ENCODE assay signal across 16 mouse cellular contexts in the genomic region with DNA sequence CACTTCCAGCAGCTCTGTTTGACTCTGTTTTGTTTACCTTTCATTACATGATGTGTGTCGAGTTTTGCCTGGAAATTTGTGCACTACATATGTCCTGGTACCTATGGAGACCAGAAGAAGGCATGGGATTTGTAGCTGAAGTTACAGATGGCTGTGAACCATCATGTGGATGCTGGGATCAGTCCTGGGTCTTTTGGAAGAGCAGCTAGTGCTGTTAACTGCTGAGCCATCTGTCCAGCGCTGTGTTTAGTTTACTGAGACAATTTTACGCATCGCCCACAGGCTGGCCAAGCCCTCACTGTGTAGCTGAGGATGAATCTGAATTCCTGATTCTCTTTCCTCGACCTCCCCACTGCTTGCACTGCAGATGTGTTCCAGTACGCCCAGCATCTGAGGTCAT.
"Had no signal": no experiment of that assay in that cellular context is flagged by ENCODE, and none has a peak within 500 bp of the region (broad histone marks: within the 10 kb centered on the region; RNA-seq: fewer than 3 reads in every experiment).

No protein-coding gene starts in this region.

- H3K36me3 ChIP-seq: limb, embryonic 10.5 days; liver, embryonic 15.5 days; midbrain, embryonic 10.5 days; midbrain, embryonic 15.5 days; neural tube, embryonic 13.5 days had no signal

- H3K9ac ChIP-seq: liver, embryonic 15.5 days; midbrain, embryonic 15.5 days; neural tube, embryonic 13.5 days had no signal

- DNase-seq: kidney, adult 8-10 months; kidney, postnatal 25 days; lung, adult 2 months; lung, postnatal 10 days; lung, postnatal 4 days; retina, postnatal 1 day; spleen, adult 18-20 months; thymus, adult 18-20 months; thymus, postnatal 14 days had no signal

- H3K27me3 ChIP-seq: midbrain, embryonic 15.5 days had no signal

- H3K9me3 ChIP-seq: limb, embryonic 10.5 days; liver, embryonic 15.5 days; midbrain, embryonic 10.5 days; midbrain, embryonic 15.5 days; neural tube, embryonic 13.5 days had no signal

- H3K27ac ChIP-seq: limb, embryonic 10.5 days; liver, embryonic 15.5 days; midbrain, embryonic 10.5 days; midbrain, embryonic 15.5 days; neural tube, embryonic 13.5 days had no signal

- ATAC-seq: intestine, postnatal 0 days; midbrain, embryonic 15.5 days had no signal

- H3K4me3 ChIP-seq: limb, embryonic 10.5 days; liver, embryonic 15.5 days; midbrain, embryonic 10.5 days; midbrain, embryonic 15.5 days; neural tube, embryonic 13.5 days had no signal

- H3K4me2 ChIP-seq: liver, embryonic 11.5 days; liver, embryonic 15.5 days; midbrain, embryonic 15.5 days; neural tube, embryonic 13.5 days had no signal
